Mouse (Mus musculus) lung, postnatal 0 days (tissue): ENCODE results near the gene Gm3417.
"Not testable (repeated sequence)": the region's sequence is repeated elsewhere in the genome, so short reads cannot be mapped to it uniquely, and the experiment has no call there.

Source experiments
- CTCF ChIP-seq: IDR thresholded peaks from 2 replicates; pipeline ENCODE4 v1.5.1; 2016; ENCODE audit warnings: antibody characterized with exemption, mild to moderate bottlenecking
- EP300 ChIP-seq: IDR thresholded peaks from 2 replicates; pipeline ENCODE4 v1.6.1; 2016; ENCODE audit warnings: antibody characterized with exemption, mild to moderate bottlenecking, control low read depth

DNA sequence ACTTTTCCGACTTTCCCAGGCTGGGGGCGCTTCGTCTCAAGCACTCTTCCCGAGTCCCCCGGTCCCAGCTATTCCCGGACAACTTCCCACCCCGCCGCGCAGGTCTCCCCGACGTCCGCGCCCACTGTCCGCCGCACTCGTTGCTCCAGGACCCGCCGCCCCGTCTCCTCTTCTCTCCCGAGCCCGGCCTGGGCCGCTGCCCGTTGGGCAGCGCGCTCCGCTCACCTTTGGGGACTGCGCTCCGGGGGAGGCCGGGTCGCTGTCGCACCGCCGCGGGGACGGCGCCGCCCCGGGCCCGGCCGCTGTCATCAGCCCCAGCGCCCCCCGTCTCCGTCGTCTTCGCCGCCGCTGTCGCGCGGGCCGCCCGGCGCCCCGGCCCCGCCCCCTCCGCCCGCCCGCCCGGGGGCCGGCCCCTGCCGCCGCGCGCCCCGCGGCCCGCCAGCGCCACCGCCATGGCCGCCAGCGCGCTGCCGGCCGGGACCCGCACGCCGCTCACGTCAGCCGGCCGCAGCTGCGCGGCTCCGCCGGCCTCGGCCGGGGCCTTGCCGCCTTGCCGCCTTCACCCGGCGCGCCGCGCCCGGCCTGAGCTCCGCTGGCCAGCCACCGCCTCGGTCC lies 45.4 kb upstream of the Gm3417 start:
- TF ChIP-seq CTCF, EP300: not testable (repeated sequence)
